Mouse (Mus musculus): Measurements from ENCODE around the gene Pkp3. TPM values are rescaled to one million over a fixed set of nuclear protein-coding genes. Genes with fewer than 3 reads are reported as not detected.
A peak's percentile ranks its signal among the peaks of the same experiment; 100 is the strongest.

The Pkp3 gene
- polyA plus RNA-seq, 3 experiments from 2014 or later = 413 to 487 (median 426) TPM

DNA sequence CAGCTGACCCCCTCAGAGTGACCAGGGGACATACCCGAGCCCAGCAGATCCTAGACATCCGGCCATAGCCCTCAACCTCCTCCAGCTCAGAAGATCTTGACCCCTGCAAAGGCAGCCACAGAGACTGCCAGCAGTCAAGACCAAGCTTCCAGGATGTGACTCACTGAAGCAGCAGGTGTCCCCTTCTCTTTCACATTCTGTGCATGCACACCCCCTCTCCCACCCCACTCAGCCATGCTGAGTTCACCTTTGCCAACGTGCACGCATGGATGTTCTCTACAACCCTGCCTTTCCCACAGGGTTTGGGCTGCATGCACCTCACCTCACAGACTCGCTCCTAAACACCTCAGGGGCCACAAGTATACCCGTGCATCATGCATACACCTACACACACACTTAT lies 18.0 kb downstream of the Pkp3 start:
- ATAC-seq = peak; percentile 27

DNA sequence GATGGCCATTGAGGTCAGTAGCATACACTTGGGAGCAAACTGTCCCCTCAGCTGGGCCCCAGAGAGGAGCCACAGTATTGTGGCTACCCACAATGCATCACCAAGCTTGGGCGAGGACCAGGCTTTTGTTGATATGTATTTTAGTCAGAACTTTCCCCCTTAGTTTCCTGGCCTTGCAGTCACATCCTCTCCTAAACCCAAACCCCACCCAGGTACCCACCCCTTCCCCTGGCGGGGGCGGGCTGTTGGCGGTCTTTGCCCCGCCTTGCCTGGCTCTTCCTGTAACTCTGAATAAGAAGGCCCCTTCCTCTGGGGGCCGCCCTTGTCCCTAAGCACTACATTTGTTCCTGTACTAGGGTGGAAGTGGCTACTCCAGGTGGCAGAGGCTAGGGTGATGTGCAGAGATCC lies 18.6 kb downstream of the Pkp3 start:
- ATAC-seq = peak; percentile 72

DNA sequence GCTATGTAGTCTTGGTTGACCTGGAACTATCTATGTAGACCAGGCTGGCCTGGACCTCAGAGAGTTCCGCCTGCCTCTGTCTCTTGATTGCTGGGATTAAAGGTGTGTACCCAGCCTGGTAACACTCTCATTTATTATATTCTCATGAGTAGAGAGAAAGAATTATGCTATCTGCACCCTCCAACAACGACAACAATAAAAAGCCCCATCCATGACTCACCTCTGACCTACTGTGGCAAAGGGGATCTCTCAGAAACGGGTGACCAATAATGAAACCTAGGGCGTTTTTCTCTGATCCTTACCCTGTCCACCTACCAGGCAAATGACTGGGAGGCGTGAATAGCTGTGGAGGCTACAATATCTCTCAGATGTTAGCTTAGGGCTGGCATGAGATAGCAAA lies 19.2 kb downstream of the Pkp3 start:
- no peak for ATAC-seq

DNA sequence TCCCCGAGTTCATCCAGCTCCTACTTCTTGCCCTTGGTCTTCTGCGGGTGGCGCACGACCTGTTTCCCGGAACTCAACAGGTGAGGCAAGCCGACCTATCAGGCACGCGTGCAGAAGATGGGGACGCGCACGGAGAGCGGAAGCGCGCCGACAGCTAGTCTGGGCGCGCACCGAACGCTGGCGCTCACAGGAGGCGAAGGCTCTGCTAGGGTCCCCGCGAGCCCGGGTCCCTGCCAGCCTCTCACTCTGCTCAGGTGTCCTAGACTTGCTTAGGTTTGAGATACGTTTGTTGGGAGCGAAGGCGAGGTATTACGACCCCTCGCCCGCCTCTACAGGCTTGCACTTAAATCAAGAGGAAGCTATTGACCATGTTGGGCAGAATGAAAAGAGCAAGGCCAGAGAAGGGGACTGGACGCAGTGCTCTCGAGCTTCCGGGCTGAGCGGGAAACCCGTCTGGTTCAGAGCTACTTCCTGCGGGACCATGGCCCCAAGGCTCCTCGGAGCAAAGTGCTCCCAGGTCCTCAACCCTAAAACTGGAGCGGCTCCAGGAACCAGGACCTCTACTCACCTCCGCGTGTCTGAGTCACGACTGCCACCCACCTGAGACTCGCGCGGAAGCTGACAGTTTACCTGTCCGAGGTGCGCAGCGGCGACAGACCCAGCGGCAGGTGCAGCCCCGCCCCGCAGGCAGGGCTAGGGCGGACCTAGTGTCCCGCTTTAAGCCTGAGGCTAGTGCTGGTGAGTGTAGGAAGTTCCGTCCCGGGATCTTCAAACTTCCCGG lies 22.1 kb downstream of the Pkp3 start, which contains the start of gene Sigirr:
Sigirr (minus strand) TSS at position 662 of the 781 bp plus-strand sequence.
- ATAC-seq = peak; percentile 49

DNA sequence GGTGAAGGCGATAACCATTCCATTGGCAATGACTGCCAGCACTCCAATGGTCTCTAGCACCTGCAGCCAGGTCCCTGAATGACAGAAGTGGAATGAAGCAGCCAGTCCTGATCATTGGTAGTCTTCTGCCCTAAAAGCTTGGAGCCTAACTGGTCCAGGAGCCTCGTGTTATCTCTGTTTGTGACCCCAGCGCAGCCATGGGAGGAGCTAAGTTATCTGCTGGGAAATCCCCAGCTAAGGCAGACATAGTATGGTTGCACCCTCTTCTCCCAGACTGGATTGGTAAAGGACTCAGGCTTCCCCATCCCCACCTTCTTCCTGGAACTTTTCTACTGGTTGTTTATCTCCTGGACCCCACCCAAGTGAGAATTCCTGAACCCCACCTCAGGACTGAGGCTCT lies 25.1 kb downstream of the Pkp3 start:
- ATAC-seq = no peak

DNA sequence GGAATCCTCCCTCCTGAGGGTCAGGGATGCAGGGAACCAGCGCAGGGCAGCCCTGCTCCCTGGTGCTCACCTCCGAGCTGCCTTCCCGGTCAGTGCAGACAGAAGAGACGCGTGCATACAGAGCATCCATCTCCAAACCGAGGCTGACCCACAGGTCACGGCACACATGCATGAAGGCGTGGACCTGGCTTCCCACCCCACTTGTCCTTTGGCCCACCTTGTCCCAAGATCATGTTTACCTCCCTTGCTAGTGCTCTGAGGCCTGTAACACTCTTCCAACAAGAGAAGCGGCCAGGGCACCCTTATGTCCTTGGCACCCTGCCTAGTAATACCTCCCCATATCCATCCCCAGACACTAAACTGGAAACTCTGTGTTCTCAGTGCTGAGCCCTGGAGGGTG lies 37.9 kb downstream of the Pkp3 start:
- ATAC-seq = no peak

DNA sequence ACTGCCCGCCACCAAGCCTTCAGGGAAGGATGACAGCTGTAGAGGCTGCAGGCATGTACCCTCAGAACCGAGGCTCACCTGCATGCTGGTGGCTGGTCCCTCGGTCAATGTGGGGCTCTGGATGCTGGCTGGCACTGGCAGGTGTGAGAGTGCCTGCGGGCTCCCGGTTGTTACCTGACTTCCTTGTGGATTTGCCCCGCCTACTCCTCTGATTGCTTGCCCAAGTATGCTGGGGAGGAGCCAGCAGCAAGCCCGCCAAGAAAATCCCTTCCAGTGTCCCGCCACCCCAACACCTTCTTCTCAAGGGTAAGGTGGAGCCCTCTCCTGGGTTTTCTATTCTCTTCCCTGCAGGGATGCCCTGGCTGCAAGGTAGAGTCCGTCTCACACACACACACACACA lies 39.6 kb downstream of the Pkp3 start, which contains the start of gene Ano9:
Ano9 (minus strand) TSS at position 171 of the 400 bp plus-strand sequence.
- ATAC-seq = no peak

DNA sequence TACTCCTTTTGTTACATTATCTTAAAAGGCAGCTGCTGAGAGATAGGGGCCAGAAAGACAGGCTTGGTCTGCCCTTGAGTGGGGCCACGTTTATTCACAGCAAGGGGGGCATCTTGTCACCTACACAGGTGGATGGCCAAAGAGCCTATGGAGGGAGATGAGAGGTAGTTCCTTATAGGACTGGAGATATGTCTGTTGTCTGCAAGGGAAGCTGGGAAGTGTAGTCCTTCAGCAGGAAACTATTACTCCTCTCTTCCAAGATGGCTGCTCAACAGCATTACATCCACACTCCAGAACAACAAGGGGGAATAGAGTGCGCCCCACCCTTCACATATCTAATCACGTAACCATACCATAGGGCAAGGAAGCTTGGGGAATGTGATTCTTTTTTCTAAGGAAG lies 41.5 kb downstream of the Pkp3 start:
- no peak for ATAC-seq

DNA sequence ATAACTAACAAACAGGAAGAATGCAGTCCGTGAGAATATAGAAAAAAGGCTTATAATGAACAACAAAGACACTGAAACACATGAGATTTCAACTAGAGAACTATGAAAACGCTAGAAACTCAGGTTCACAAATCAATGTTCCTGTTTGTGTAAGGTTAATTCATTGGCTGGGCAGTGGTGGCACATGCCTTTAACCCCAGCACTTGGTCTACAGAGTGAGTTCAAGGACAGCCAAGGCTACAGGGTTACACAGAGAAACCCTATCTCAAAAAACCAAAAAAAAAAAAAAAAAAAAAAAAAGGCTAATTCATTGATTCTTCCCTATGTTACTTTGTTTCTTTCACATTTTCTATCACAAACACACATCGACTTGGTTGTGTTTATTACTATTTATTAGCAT lies 42.6 kb downstream of the Pkp3 start:
- no peak for ATAC-seq

DNA sequence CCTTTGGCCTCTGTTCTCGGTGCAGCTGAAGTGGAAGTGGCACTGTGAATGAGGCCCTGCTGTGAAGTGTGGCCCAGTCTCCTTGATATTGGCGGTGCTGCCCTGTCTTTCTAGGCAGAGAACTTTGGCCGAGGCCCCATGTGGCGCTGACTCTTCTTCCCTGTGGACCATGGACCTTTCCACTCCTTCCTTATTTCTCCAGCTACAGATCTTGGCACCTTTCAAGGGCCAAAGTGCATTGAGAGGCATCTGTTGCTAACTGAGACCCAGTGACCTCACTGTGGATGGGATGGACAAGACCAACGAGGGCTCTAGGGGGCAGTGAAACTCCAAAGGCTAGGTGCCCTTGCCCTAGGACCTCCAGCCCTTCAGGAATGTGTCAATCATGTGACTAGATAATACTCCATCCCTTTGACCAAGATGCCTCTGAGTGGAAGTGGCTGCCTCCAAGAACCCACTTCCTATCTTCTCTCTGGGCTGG lies 43.1 kb downstream of the Pkp3 start:
- ATAC-seq = no peak

DNA sequence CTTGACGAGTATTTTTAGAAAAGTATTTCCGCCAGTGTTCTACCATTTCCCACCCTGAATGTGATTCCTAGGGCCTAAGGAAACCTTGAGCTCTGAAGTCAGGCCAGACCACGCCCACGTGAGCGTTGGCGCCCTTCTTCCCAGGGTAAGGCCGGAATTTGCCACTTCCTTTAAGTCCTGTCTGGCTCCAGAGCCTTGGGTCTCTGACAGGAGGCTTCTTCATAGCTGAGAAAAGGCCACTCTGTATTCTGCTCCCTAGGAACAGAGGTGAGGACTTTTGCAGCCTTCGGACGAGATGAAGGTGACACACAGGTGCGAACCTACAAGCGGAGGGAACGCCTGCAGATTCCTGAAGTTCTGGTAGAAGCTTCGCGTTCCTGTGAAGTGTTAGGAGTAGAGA lies 44.2 kb downstream of the Pkp3 start, which contains the start of gene Ptdss2:
Ptdss2 (plus strand) TSS at position 138 of the 400 bp plus-strand sequence.
- ATAC-seq = no peak

DNA sequence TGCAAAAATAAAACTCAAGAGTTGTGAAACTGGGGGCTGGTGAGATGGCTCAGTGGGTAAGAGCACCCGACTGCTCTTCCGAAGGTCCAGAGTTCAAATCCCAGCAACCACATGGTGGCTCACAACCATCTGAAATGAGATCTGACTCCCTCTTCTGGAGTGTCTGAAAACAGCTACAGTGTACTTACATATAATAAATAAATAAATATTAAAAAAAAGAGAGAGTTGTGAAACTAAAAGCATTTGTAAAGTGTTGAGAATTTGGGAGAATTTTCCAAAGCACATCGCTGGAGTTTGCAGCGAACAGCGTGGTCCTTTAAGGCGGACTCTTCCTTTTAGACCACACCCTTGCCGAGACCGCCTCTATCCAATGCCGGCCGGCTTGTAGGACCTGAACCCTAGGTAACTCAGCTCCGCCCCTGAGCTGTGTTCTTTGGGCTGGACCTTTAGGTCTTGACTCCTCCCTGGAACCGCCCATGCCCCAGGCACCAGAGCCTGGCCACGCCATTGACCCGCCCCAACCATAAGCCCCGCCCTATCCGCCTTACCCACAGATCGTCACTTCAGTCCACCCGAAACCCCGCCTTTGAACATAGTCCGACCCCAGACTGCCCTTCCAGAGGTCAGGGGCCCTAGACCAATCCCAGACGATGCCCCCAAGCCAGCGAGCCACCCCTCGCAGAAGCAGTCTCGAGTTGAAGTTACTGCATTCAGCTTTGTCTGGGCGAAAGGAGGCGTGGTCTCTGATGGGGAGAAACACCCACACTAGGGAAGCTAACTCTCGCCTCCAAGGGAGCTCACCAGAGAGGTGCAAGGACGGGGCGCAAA lies 44.9 kb downstream of the Pkp3 start:
- ATAC-seq = peak; percentile 94

DNA sequence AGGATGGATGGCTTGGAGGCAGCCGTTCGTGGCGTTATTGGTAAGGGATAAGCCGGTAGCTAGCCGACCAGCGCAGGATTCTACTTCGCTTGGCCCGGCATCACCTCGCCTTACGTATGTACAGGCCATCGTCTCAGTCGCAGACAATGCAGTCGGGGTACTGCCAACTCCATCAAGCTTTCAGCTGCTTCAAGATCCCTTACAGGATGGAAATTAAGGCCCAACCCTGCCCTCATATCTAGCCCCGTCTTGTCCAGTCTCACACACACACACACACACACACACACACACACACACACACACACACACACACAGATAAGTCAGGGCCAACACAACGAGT lies 45.5 kb downstream of the Pkp3 start:
- no peak for ATAC-seq

DNA sequence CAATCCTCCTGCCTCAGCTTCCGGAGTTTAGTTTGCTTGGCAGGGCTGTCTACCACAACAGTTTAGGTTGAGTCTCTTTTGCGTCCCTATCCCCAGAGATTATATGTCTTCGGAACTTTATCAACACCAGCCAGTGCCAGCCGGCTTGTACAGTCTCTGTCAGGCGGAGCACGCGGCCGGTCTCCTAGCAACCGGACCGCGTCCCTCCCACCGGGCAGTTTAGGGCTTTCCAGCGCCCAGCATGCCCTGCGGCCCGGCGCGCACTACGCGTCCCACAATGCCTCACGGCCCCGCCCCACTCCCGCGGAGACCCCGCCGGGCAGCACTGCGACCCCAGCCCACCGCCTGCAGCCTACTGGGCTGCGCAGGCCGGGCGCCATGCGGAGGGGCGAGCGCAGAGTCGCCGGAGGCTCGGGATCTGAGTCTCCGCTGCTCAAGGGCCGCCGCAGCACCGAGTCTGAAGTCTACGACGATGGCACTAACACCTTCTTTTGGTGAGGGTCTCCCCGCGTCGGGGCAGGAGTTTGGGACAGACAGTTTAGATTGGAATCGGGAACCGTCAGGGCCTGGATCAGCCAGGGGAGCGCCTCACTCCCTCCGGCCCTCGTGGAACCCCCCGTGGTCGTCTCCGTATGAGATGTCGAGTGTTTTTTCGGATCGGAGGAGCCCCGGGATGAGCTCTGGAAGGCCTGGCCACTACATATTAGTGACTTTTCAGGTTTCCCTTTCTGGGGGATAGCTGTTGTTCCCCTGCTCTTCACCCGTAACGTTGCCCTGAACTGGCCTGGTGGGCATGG lies 53.2 kb downstream of the Pkp3 start:
- ATAC-seq = peak; percentile 98

DNA sequence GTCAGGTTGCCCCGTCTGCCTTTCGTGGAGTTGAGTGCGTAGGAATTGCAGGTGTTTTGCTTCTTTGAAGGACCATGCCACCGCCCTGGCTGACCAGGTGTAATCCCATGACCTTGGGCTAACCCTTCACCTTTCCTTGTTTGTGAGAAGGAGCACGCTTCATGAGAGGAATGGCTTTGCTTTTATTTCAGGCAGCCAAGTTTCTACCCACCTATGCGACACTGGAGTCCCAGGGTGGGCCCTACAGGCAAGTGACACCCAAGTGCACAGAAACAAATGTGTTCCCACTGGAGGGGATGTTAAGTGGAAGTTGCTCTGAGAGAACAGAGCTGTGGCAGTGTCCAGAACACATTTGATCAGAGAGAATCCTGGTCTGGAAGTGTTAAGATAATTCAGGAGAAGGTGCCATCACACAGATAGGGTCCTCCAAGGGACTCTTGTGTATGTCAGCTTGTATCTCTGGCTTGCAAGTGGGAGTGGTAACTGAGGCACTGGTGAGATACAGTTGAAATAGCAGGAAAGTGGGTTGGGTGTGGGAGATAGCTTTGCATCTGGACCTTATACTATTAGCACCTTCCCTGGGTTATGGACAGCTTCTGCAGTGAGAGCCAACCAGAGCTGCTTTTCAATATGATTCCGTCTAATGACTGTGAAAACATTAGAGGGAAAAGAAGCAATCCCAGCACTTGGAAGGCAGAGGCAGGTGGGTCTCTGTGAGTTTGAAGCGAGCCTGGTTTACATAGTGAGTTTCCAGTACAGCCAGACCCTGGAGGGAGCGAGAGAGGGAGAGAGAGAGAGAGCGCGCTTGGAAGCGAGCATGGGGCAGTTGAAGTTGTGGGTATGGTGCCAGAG lies 54.1 kb downstream of the Pkp3 start:
- ATAC-seq = no peak

Other genes starting within 250 kb of the Pkp3 start
- gene Urah, start 243.2 kb upstream of the Pkp3 start, polyA plus RNA-seq (2017; shearing (Covaris generic)) = not detected
- not detected for gene Scgb1c1, start 232.7 kb upstream of the Pkp3 start, polyA plus RNA-seq (2017; shearing (Covaris generic))
- gene Odf3, start 230.4 kb upstream of the Pkp3 start, polyA plus RNA-seq (2017; shearing (Covaris generic)) = not detected
- not detected for gene Gm45785, start 221.9 kb upstream of the Pkp3 start, polyA plus RNA-seq (2017; shearing (Covaris generic))
- 10 to 100 TPM; 57.0 to 69.1 (median 66.3) TPM for gene Ric8a, start 221.3 kb upstream of the Pkp3 start, polyA plus RNA-seq (2017; shearing (Covaris generic))
- gene Bet1l, start 220.6 kb upstream of the Pkp3 start, polyA plus RNA-seq (2017; shearing (Covaris generic)) = 10 to 100 TPM; 43.0 to 59.7 (median 53.0) TPM
- gene Psmd13, start 196.2 kb upstream of the Pkp3 start, polyA plus RNA-seq (2017; shearing (Covaris generic)) = 100 to 1,000 TPM in 2 of 3 experiments, 10 to 100 TPM in 1; 98.5 to 206 (median 105) TPM
- gene Sirt3, start 195.9 kb upstream of the Pkp3 start, polyA plus RNA-seq (2017; shearing (Covaris generic)) = 10 to 100 TPM in 2 of 3 experiments, 1 to 10 TPM in 1; 9.1 to 10.8 (median 10.6) TPM
- not detected for gene Cox8b, start 177.8 kb upstream of the Pkp3 start, polyA plus RNA-seq (2017; shearing (Covaris generic))
- not detected for gene Nlrp6, start 157.3 kb upstream of the Pkp3 start, polyA plus RNA-seq (2017; shearing (Covaris generic))
- 10 to 100 TPM; 16.6 to 22.5 (median 18.2) TPM for gene Pgghg, start 136.8 kb upstream of the Pkp3 start, polyA plus RNA-seq (2017; shearing (Covaris generic))
- gene Ifitm5, start 127.9 kb upstream of the Pkp3 start, polyA plus RNA-seq (2017; shearing (Covaris generic)) = under 1 TPM in 1 of 3 experiments, not detected in 2; 0.46 TPM
- not detected for gene Gm45717, start 122.3 kb upstream of the Pkp3 start, polyA plus RNA-seq (2017; shearing (Covaris generic))
- gene Ifitm2, start 122.2 kb upstream of the Pkp3 start, polyA plus RNA-seq (2017; shearing (Covaris generic)) = 10 to 100 TPM; 60.0 to 93.0 (median 74.2) TPM
- gene Ifitm1, start 111.0 kb upstream of the Pkp3 start, polyA plus RNA-seq (2017; shearing (Covaris generic)) = 1 to 10 TPM in 1 of 3 experiments, under 1 TPM in 1, not detected in 1; 0.54 to 6.6 TPM
- 10 to 100 TPM in 1 of 3 experiments, 1 to 10 TPM in 2; 2.7 to 11.2 (median 3.0) TPM for gene Ifitm3, start 67.4 kb upstream of the Pkp3 start, polyA plus RNA-seq (2017; shearing (Covaris generic))
- gene Ifitm6, start 60.3 kb upstream of the Pkp3 start, polyA plus RNA-seq (2017; shearing (Covaris generic)) = under 1 TPM in 1 of 3 experiments, not detected in 2; 0.94 TPM
- not detected for gene Gm17387, start 49.1 kb upstream of the Pkp3 start, polyA plus RNA-seq (2017; shearing (Covaris generic))
- 10 to 100 TPM; 11.1 to 13.1 (median 12.5) TPM for gene B4galnt4, start 17.1 kb upstream of the Pkp3 start, polyA plus RNA-seq (2017; shearing (Covaris generic))
- 100 to 1,000 TPM; 149 to 208 (median 206) TPM for gene Sigirr, start 22.4 kb downstream of the Pkp3 start, polyA plus RNA-seq (2017; shearing (Covaris generic))
- not detected for gene Ano9, start 39.6 kb downstream of the Pkp3 start, polyA plus RNA-seq (2017; shearing (Covaris generic))
- gene Ptdss2, start 44.2 kb downstream of the Pkp3 start, polyA plus RNA-seq (2017; shearing (Covaris generic)) = 1 to 10 TPM; 6.2 to 9.3 (median 7.0) TPM
- gene Rnh1, start 94.6 kb downstream of the Pkp3 start, polyA plus RNA-seq (2017; shearing (Covaris generic)) = 100 to 1,000 TPM; 135 to 147 (median 143) TPM
- gene Hras, start 115.8 kb downstream of the Pkp3 start, polyA plus RNA-seq (2017; shearing (Covaris generic)) = 1 to 10 TPM; 1.5 to 6.2 (median 4.6) TPM
- 1 to 10 TPM; 1.3 to 2.2 (median 1.7) TPM for gene Lrrc56, start 115.9 kb downstream of the Pkp3 start, polyA plus RNA-seq (2017; shearing (Covaris generic))
- 10 to 100 TPM in 1 of 3 experiments, 1 to 10 TPM in 2; 4.6 to 11.3 (median 8.5) TPM for gene Lmntd2, start 135.9 kb downstream of the Pkp3 start, polyA plus RNA-seq (2017; shearing (Covaris generic))
- gene Rassf7, start 137.6 kb downstream of the Pkp3 start, polyA plus RNA-seq (2017; shearing (Covaris generic)) = 10 to 100 TPM in 2 of 3 experiments, 1 to 10 TPM in 1; 9.2 to 15.0 (median 13.7) TPM
- gene Phrf1, start 150.6 kb downstream of the Pkp3 start, polyA plus RNA-seq (2017; shearing (Covaris generic)) = 10 to 100 TPM; 40.5 to 51.6 (median 46.7) TPM
- gene Irf7, start 188.3 kb downstream of the Pkp3 start, polyA plus RNA-seq (2017; shearing (Covaris generic)) = 100 to 1,000 TPM in 2 of 3 experiments, 10 to 100 TPM in 1; 95.5 to 112 (median 100) TPM
- gene Cdhr5, start 198.6 kb downstream of the Pkp3 start, polyA plus RNA-seq (2017; shearing (Covaris generic)) = not detected
- not detected for gene Sct, start 200.9 kb downstream of the Pkp3 start, polyA plus RNA-seq (2017; shearing (Covaris generic))
- gene Drd4, start 213.8 kb downstream of the Pkp3 start, polyA plus RNA-seq (2017; shearing (Covaris generic)) = not detected
- gene Deaf1, start 249.5 kb downstream of the Pkp3 start, polyA plus RNA-seq (2017; shearing (Covaris generic)) = 10 to 100 TPM; 17.6 to 37.9 (median 34.6) TPM
- gene Tmem80, start 249.5 kb downstream of the Pkp3 start, polyA plus RNA-seq (2017; shearing (Covaris generic)) = 10 to 100 TPM; 27.1 to 41.1 (median 39.1) TPM

Data from inflammation-experienced regulatory T-cells, adult 6 months (primary cell).